ENCODE assay signal across 15 mouse cellular contexts in the genomic region with DNA sequence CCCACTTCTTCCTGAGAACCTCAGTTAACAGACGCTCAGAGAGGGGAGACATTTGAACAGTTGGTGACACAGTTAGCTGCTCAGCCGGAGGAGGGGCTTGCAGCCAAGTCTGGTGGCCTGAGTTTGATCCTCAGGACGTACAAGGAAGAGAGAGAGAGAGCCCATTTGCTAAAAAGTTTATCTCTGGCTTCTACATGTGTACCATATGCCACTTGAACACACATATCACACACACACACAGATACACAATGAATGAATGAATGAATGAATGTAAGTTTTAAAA. TPM values are rescaled to one million over a fixed set of nuclear protein-coding genes. Genes with fewer than 3 reads are reported as not detected.
DNase-seq lines count a peak whose midpoint lies in the region; ATAC-seq and TF ChIP-seq lines count a peak whose summit lies in the region.
"Had no signal": no experiment of that assay in that cellular context is flagged by ENCODE, and none has a peak within 500 bp of the region (broad histone marks: within the 10 kb centered on the region; RNA-seq: fewer than 3 reads in every experiment).

No protein-coding gene starts in this region.

- no peaks in the 10 kb centered on the region for H3K36me3 ChIP-seq in heart, embryonic 11.5 days (ENCODE audit: control insufficient read depth, insufficient read depth, low read length)
- H3K36me3 ChIP-seq in kidney, postnatal 0 days (ENCODE audit: insufficient read depth, low read length) = no peaks in the 10 kb centered on the region
- H3K36me3 ChIP-seq in MEL (ENCODE audit: control insufficient read depth in 1 of 2, insufficient read depth in 2 of 2, low read length in 2 of 2) = peaks cover 0 to 12% of the 10 kb centered on the region in 2 experiments; a peak in 2 of 4 replicates
- no peaks in the 10 kb centered on the region for H3K36me3 ChIP-seq in intestine, postnatal 0 days (ENCODE audit: control insufficient read depth, insufficient read depth)
- H3K36me3 ChIP-seq: midbrain, embryonic 13.5 days; neural tube, embryonic 12.5 days had no signal

- no peak overlapping the region for H3K4me2 ChIP-seq in heart, embryonic 11.5 days
- H3K4me2 ChIP-seq in kidney, postnatal 0 days (ENCODE audit: low read length) = no peak overlapping the region
- no peak overlapping the region for H3K4me2 ChIP-seq in intestine, postnatal 0 days (replicated peaks; ENCODE audit: low read depth)
- H3K4me2 ChIP-seq: midbrain, embryonic 13.5 days; neural tube, embryonic 12.5 days had no signal

- no peak for TF ChIP-seq CTCF in kidney, postnatal 0 days (IDR thresholded peaks at IDR 0.05; ENCODE audit: low read depth)
- no peak for TF ChIP-seq CTCF in MEL (IDR thresholded peaks at IDR 0.05 in 2 of 3, conservative IDR thresholded peaks at IDR 0.05 in 1 of 3; ENCODE audit: control insufficient read depth in 1 of 3, insufficient read depth in 1 of 3, low read depth in 2 of 3, low read length in 3 of 3, poor library complexity in 1 of 3, severe bottlenecking in 1 of 3)
- TF ChIP-seq CTCF in intestine, postnatal 0 days (IDR thresholded peaks at IDR 0.05; ENCODE audit: low read depth) = no peak

- H3K9me3 ChIP-seq in heart, embryonic 11.5 days (replicated peaks; ENCODE audit: control insufficient read depth, low read length) = no peaks in the 10 kb centered on the region
- H3K9me3 ChIP-seq in kidney, postnatal 0 days (replicated peaks; ENCODE audit: low read length) = no peaks in the 10 kb centered on the region
- H3K9me3 ChIP-seq in MEL (replicated peaks; ENCODE audit: insufficient read depth, low read length) = no peaks in the 10 kb centered on the region
- H3K9me3 ChIP-seq in intestine, postnatal 0 days (ENCODE audit: control insufficient read depth) = no peaks in the 10 kb centered on the region
- H3K9me3 ChIP-seq: midbrain, embryonic 13.5 days; neural tube, embryonic 12.5 days had no signal

- 66% methylated on average over 3 of the region's 3 CpGs for WGBS in heart, embryonic 11.5 days (ENCODE audit: insufficient replicate concordance)
- 55% methylated on average over 3 of the region's 3 CpGs for WGBS in kidney, postnatal 0 days
- 27% methylated on average over 3 of the region's 3 CpGs for WGBS in intestine, postnatal 0 days

- peaks cover 10% of the 10 kb centered on the region; the same call in 1 of the 2 replicates for H3K4me1 ChIP-seq in heart, embryonic 11.5 days (ENCODE audit: control insufficient read depth, insufficient read depth, low read length)
- H3K4me1 ChIP-seq in kidney, postnatal 0 days (replicated peaks; ENCODE audit: insufficient read depth, low read length) = peaks cover 7% of the 10 kb centered on the region
- peaks cover 5 to 13% of the 10 kb centered on the region in 2 experiments for H3K4me1 ChIP-seq in MEL (ENCODE audit: control insufficient read depth in 1 of 2, insufficient read depth in 2 of 2, low read length in 2 of 2)
- H3K4me1 ChIP-seq in intestine, postnatal 0 days (replicated peaks; ENCODE audit: control insufficient read depth, insufficient read depth, low read length) = peaks cover 19% of the 10 kb centered on the region
- H3K4me1 ChIP-seq: neural tube, embryonic 12.5 days had no signal

- H3K79me2 ChIP-seq in MEL (ENCODE audit: control insufficient read depth, insufficient read depth, low read length, poor library complexity) = no peaks in the 10 kb centered on the region

- H3K27me3 ChIP-seq in heart, embryonic 11.5 days (ENCODE audit: control insufficient read depth, insufficient read depth, low read length) = no peaks in the 10 kb centered on the region
- no peaks in the 10 kb centered on the region for H3K27me3 ChIP-seq in kidney, postnatal 0 days (ENCODE audit: insufficient read depth, low read length)
- H3K27me3 ChIP-seq in MEL (ENCODE audit: control insufficient read depth in 1 of 2, insufficient read depth in 2 of 2, low read length in 2 of 2) = no peaks in the 10 kb centered on the region
- H3K27me3 ChIP-seq in intestine, postnatal 0 days (replicated peaks; ENCODE audit: control insufficient read depth, insufficient read depth, low read length) = no peaks in the 10 kb centered on the region
- H3K27me3 ChIP-seq: midbrain, embryonic 13.5 days; neural tube, embryonic 12.5 days had no signal

- ATAC-seq in heart, embryonic 11.5 days (replicated peaks; ENCODE audit: insufficient number of reproducible peaks, low FRiP score, low TSS enrichment) = no peak
- no peak for ATAC-seq in kidney, postnatal 0 days (replicated peaks; ENCODE audit: low FRiP score, low read depth)
- ATAC-seq in intestine, postnatal 0 days = no peak
- no peak for ATAC-seq in CD4-positive, CD25-positive, alpha-beta regulatory T cell, adult 4 months
- ATAC-seq: midbrain, embryonic 13.5 days had no signal

- no peak for TF ChIP-seq POLR2A in MEL (IDR thresholded peaks at IDR 0.05; ENCODE audit: control insufficient read depth in 1 of 2, insufficient read depth in 1 of 2, low read depth in 1 of 2, low read length in 2 of 2, poor library complexity in 1 of 2)

- no peak for TF ChIP-seq RAD21 in MEL (IDR thresholded peaks at IDR 0.05; ENCODE audit: low read depth, low read length)

- no peak for TF ChIP-seq EP300 in MEL (IDR thresholded peaks at IDR 0.05; ENCODE audit: low read depth in 1 of 2, low read length in 2 of 2)

- no peak for DNase-seq in heart, adult 18-20 months
- no peak for DNase-seq in kidney, postnatal 0 days (ENCODE audit: low spot score)
- no peak for DNase-seq in kidney, postnatal 10 days
- no peak for DNase-seq in MEL (ENCODE audit: low read depth, low spot score)
- no peak for DNase-seq in layer of hippocampus, adult 9-11 months
- DNase-seq: cerebellum, adult 2 months; kidney, adult 11 months; lung, postnatal 10 days; retina, postnatal 1 day; thymus, postnatal 36 days had no signal

- no peak overlapping the region for H3K9ac ChIP-seq in heart, embryonic 11.5 days (ENCODE audit: low read depth, low read length)
- H3K9ac ChIP-seq in kidney, postnatal 0 days (ENCODE audit: low read depth, low read length) = no peak overlapping the region
- no peak overlapping the region for H3K9ac ChIP-seq in MEL (ENCODE audit: control insufficient read depth, low read depth, low read length, poor library complexity, severe bottlenecking)
- no peak overlapping the region for H3K9ac ChIP-seq in intestine, postnatal 0 days (ENCODE audit: low read depth, low read length)
- H3K9ac ChIP-seq: midbrain, embryonic 13.5 days; neural tube, embryonic 12.5 days had no signal

- no peak overlapping the region for H3K4me3 ChIP-seq in heart, embryonic 11.5 days (ENCODE audit: low read depth, low read length)
- H3K4me3 ChIP-seq in kidney, postnatal 0 days (replicated peaks; ENCODE audit: low read depth, low read length) = no peak overlapping the region
- no peak overlapping the region for H3K4me3 ChIP-seq in MEL (ENCODE audit: control insufficient read depth in 1 of 2, insufficient read depth in 1 of 2, low read depth in 2 of 2, low read length in 2 of 2)
- H3K4me3 ChIP-seq in intestine, postnatal 0 days (ENCODE audit: low read depth, low read length) = no peak overlapping the region
- H3K4me3 ChIP-seq: midbrain, embryonic 13.5 days; neural tube, embryonic 12.5 days had no signal

- 0 out of 2 replicates have a peak overlapping the region, but pooled peaks have one; percentile 35 for H3K27ac ChIP-seq in heart, embryonic 11.5 days (ENCODE audit: low read depth, low read length)
- peak overlapping the region; percentile 42 for H3K27ac ChIP-seq in kidney, postnatal 0 days
- H3K27ac ChIP-seq in MEL (ENCODE audit: control insufficient read depth, low read depth, low read length) = no peak overlapping the region
- peak overlapping the region; percentile 78; the same call in 1 of the 2 replicates for H3K27ac ChIP-seq in intestine, postnatal 0 days (ENCODE audit: low read depth, low read length)
- H3K27ac ChIP-seq: midbrain, embryonic 13.5 days; neural tube, embryonic 12.5 days had no signal

TF ChIP-seq in MEL, 35 proteins besides CTCF, POLR2A, EP300 and RAD21:
- TF ChIP-seq SIN3A (IDR thresholded peaks at IDR 0.05; ENCODE audit: low read length) = peak; percentile 8; the same call in 1 of the 2 replicates
- TF ChIP-seq ZKSCAN1 (IDR thresholded peaks at IDR 0.05; ENCODE audit: low read depth, low read length) = no peak

RNA-seq across cellular contexts. Expression of a gene that starts 5.3 kb away (rescaled TPM):
- polyA plus RNA-seq in heart, embryonic 11.5 days (2014; fragmentation: Nextera tagmentation; extraction: Ambion mirVana) = 28.2 TPM in 2 replicates
- 10 to 100 TPM; 12.0 to 16.8 TPM for total RNA-seq in heart, adult 18-20 months (2021)
- 18.1 and 19.7 TPM in 2 replicates for polyA plus RNA-seq in kidney, postnatal 0 days (2015; fragmentation: Nextera tagmentation; extraction: Ambion mirVana)
- 17.1 and 20.4 TPM in 2 replicates for total RNA-seq in MEL (2012; rRNA removed)
- polyA plus RNA-seq in MEL (2012; ENCODE audit: insufficient read depth in 1 of 2, insufficient read length in 2 of 2, low read depth in 1 of 2, low replicate concordance in 2 of 2, missing spikeins in 1 of 2) = 10 to 100 TPM in 1 of 2 experiments, not detected in 1; 18.9 TPM
- polyA plus RNA-seq in intestine, postnatal 0 days (2015; fragmentation: Nextera tagmentation; extraction: Ambion mirVana) = 10.4 and 10.9 TPM in 2 replicates
- 10 to 100 TPM; 43.3 to 74.1 TPM for polyA plus RNA-seq in CD4-positive, CD25-positive, alpha-beta regulatory T cell, adult 4 months (2017; shearing (Covaris generic))

RNA-seq across cellular contexts. Expression of a gene that starts 48.1 kb away (rescaled TPM):
- polyA plus RNA-seq in heart, embryonic 11.5 days (2014; fragmentation: Nextera tagmentation; extraction: Ambion mirVana) = 77.5 and 79.0 TPM in 2 replicates
- 100 to 1,000 TPM; 284 to 364 TPM for total RNA-seq in heart, adult 18-20 months (2021)
- polyA plus RNA-seq in kidney, postnatal 0 days (2015; fragmentation: Nextera tagmentation; extraction: Ambion mirVana) = 66.6 and 72.5 TPM in 2 replicates
- total RNA-seq in MEL (2012; rRNA removed) = 326 and 348 TPM in 2 replicates
- 100 to 1,000 TPM; 637 to 650 TPM for polyA plus RNA-seq in MEL (2012; ENCODE audit: insufficient read depth in 1 of 2, insufficient read length in 2 of 2, low read depth in 1 of 2, low replicate concordance in 2 of 2, missing spikeins in 1 of 2)
- polyA plus RNA-seq in intestine, postnatal 0 days (2015; fragmentation: Nextera tagmentation; extraction: Ambion mirVana) = 61.3 and 68.5 TPM in 2 replicates
- polyA plus RNA-seq in CD4-positive, CD25-positive, alpha-beta regulatory T cell, adult 4 months (2017; shearing (Covaris generic)) = 100 to 1,000 TPM; 131 to 203 TPM
